Mouse (Mus musculus) frontal cortex, postnatal 14 days (tissue): Measurements from ENCODE around the gene Rrp7a.

Source experiments
- DNase-seq, 2 experiments: peaks; one replicate each; pipeline ENCODE4 v3.0.0; 2022; ENCODE audit warnings: low spot score in 2 of 2

Gene Rrp7a

GRCm38 (mm10) chr15:83122566-83123145, at the start of gene Rrp7a:
Gene Rrp7a, minus strand, starts transcription at chr15:83122801.
- peak; percentile 85 to 91 for DNase-seq

- peak; percentile 94 for DNase-seq
Measured at GRCm38 (mm10) chr15:83171712-83172481, 49.3 kb upstream of the Rrp7a start.

GRCm38 (mm10) chr15:83170956-83171659, 48.5 kb upstream of the Rrp7a start:
- DNase-seq = no peak

- no peak for DNase-seq
Measured at GRCm38 (mm10) chr15:83169772-83170722, 47.4 kb upstream of the Rrp7a start.

- DNase-seq = no peak
Measured at GRCm38 (mm10) chr15:83168875-83169771, 46.5 kb upstream of the Rrp7a start.

GRCm38 (mm10) chr15:83168311-83168710, 45.7 kb upstream of the Rrp7a start:
- DNase-seq = no peak

- DNase-seq = no peak
Measured at GRCm38 (mm10) chr15:83167550-83168065, 45.0 kb upstream of the Rrp7a start.

GRCm38 (mm10) chr15:83167126-83167525, 44.5 kb upstream of the Rrp7a start:
- no peak for DNase-seq

GRCm38 (mm10) chr15:83166642-83167041, 44.0 kb upstream of the Rrp7a start:
- no peak for DNase-seq

- no peak for DNase-seq
Measured at GRCm38 (mm10) chr15:83165526-83166315, 43.1 kb upstream of the Rrp7a start.

- DNase-seq = no peak
Measured at GRCm38 (mm10) chr15:83164971-83165471, 42.4 kb upstream of the Rrp7a start.

- DNase-seq = no peak
Measured at GRCm38 (mm10) chr15:83162818-83163485, 40.4 kb upstream of the Rrp7a start.

GRCm38 (mm10) chr15:83162001-83162400, 39.4 kb upstream of the Rrp7a start:
- DNase-seq = no peak

GRCm38 (mm10) chr15:83161062-83161748, 38.6 kb upstream of the Rrp7a start:
- no peak for DNase-seq

- no peak for DNase-seq
Measured at GRCm38 (mm10) chr15:83160561-83160960, 38.0 kb upstream of the Rrp7a start.

GRCm38 (mm10) chr15:83159823-83160222, 37.2 kb upstream of the Rrp7a start:
- DNase-seq = no peak

- no peak for DNase-seq
Measured at GRCm38 (mm10) chr15:83158587-83159160, 36.1 kb upstream of the Rrp7a start.

GRCm38 (mm10) chr15:83157667-83158064, 35.1 kb upstream of the Rrp7a start:
- DNase-seq = no peak
